In genomic region chr5:24687696-24688095, GRCm38 (mm10) we compare ENCODE assay signal across 1 mouse cellular context.
TF ChIP-seq lines count a peak whose summit lies in the region.

No protein-coding gene starts in this region.

TF ChIP-seq in MEL, 35 proteins besides CTCF, POLR2A, EP300 and RAD21 (continued from another document):
- no peak for TF ChIP-seq ZKSCAN1 (IDR thresholded peaks at IDR 0.05; ENCODE audit: low read depth, low read length)
